Mouse (Mus musculus) left cerebral cortex, postnatal 10 days (tissue): ENCODE measurements around the gene Olfr1513. TPM values are rescaled to one million over a fixed set of nuclear protein-coding genes. Genes with fewer than 3 reads are reported as not detected.
"Not testable (repeated sequence)": the region's sequence is repeated elsewhere in the genome, so short reads cannot be mapped to it uniquely, and the experiment has no call there.

Experiments
- DNase-seq, 2 experiments: peaks; one replicate each; pipeline ENCODE4 v3.0.0; 2021 to 2022; ENCODE audit warnings: low spot score in 2 of 2, mixed read lengths in 1 of 2; ENCODE audit errors: extremely low spot score in 1 of 2
- intact Hi-C: fragments of 180-260 bp; cut with DNase I; formaldehyde crosslinking; loops from one replicate; pipeline ENCODE4 v1.15.1; 2025
- total RNA-seq, 2 experiments: library from RNA; stranded (reverse); gene quantifications; 2 replicates each; pipeline ENCODE4 v1.2.3; 2021

The Olfr1513 gene
- total RNA-seq, result not detected

DNA sequence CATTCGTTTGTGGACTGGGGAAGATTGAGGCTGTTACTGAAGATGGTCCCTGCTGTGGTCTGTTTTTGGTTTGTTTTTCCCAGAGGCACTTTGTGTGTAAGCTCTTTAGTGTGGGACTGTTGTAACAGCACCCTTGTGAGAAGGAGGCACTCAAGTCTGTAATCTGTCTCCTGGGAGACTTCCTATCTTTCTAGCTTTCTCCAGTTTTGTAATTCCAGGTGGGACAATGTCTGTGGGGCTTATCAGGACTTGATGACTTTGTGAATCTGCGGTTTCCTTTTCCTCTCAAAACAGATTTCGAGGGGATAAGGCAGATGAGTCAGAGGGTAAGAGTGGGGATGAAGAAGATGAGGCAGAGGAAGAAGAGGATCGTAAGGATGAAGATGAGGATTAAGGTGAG, at the start of gene Olfr1513:
Gene Olfr1513, minus strand, starts transcription at position 101 of the 400 bp plus-strand sequence.
- intact Hi-C loops, result loop anchor here (10.0 kb wide), 1 partner anchor 58 kb away; the partner anchor contains the start of gene Olfr1510

DNA sequence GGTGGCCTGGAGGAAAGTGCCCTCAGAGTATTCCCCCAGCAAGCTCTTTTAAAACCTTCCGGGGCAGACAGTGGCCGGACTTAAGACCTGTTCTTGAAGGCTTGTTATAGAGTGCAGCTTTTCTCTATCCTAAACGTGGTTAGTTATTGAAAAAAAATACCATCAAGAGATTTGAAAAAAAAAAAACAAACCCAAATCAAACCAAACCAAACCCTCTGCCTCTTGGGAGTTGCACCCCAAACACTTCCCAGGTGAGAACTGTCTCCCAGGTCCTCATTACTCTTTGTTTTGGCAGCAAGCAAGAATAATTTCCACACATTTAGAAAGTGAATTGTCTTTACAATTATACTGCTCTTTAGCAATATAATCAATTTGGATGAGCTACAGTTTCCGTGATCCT, 41.1 kb upstream of the Olfr1513 start, which contains the start of gene Olfr1511:
Gene Olfr1511, minus strand, starts transcription at position 101 of the 400 bp plus-strand sequence.
- DNase-seq, result no peak
- intact Hi-C loops, result no loop called here

More for the DNA sequence above, at the start of gene Olfr1513:
- DNase-seq, result no peak

GRCm38 (mm10) chr14:52390084-52390848, 34.1 kb upstream of the Olfr1513 start:
- intact Hi-C loops, DNase-seq: not testable (repeated sequence)

GRCm38 (mm10) chr14:52379068-52379467, 22.9 kb upstream of the Olfr1513 start, which contains the start of gene Olfr1512:
Olfr1512 (minus strand) TSS chr14:52379168.
- intact Hi-C loops, result loop anchor here (2.0 kb wide), 1 partner anchor 24 kb away; no protein-coding TSS in a partner anchor
- DNase-seq, result no peak

DNA sequence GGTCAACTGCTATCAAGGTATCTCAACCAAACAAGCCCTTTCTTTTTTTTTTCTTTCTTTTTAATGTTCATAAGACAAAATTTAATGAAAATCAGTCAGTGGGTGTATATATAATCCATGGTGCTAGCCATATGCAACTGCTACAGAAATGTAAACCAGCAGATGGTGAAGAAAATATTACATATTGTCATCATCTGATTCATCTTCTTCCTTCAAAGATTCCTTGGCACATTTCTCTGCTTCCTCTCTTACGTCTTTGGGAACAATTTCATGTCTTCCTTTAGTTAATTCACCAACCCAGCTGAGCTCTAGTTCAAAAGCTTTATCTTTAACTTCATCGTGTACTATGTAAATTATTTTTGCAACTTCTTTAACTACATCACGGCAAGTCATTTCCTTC, 12.5 kb upstream of the Olfr1513 start:
- DNase-seq, result no peak
- intact Hi-C loops, result no loop called here

GRCm38 (mm10) chr14:52339512-52339852, 16.7 kb downstream of the Olfr1513 start:
- no peak for DNase-seq
- intact Hi-C loops, result loop anchor here (2.0 kb wide), 2 partner anchors 35 to 45 kb away; partner anchors contain the start of gene Mettl3

GRCm38 (mm10) chr14:52338751-52339511, 17.3 kb downstream of the Olfr1513 start:
- intact Hi-C loops, result loop anchor here (2.0 kb wide), 2 partner anchors 34 to 44 kb away; partner anchors contain the start of gene Mettl3

DNA sequence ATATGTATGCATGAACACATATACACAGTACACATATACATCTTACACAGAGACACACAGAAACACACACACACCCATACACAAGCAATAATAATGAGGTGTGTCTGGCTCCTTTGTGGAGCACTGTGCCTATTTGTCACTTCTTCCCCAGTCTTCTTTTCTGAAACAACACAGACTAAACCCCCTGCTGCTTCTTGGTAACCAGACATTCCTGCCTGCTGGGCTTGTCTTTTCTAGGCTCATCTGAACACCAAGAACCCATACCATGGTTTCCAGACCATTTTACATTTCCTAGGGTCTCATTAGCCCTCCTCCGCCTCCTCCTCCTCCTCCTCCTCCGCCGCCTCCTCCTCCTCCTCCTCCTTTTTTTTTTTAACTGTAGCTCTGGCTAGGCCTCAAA, 24.0 kb downstream of the Olfr1513 start:
- intact Hi-C loops, result no loop called here

More at GRCm38 (mm10) chr14:52338751-52339511, 17.3 kb downstream of the Olfr1513 start:
- peak; percentile 51 to 85 for DNase-seq

GRCm38 (mm10) chr14:52331069-52331750, 25.0 kb downstream of the Olfr1513 start:
- intact Hi-C loops, result no loop called here

More for the DNA sequence above, 24.0 kb downstream of the Olfr1513 start:
- DNase-seq, result no peak

GRCm38 (mm10) chr14:52327910-52328812, 28.0 kb downstream of the Olfr1513 start, which contains the start of gene Sall2:
Sall2 (minus strand) TSS chr14:52328762.
- no peak for DNase-seq

More at GRCm38 (mm10) chr14:52331069-52331750, 25.0 kb downstream of the Olfr1513 start:
- no peak for DNase-seq

GRCm38 (mm10) chr14:52327375-52327901, 28.8 kb downstream of the Olfr1513 start:
- intact Hi-C loops, result no loop called here
- DNase-seq, result no peak

More at GRCm38 (mm10) chr14:52327910-52328812, 28.0 kb downstream of the Olfr1513 start, which contains the start of gene Sall2:
- intact Hi-C loops, result no loop called here

DNA sequence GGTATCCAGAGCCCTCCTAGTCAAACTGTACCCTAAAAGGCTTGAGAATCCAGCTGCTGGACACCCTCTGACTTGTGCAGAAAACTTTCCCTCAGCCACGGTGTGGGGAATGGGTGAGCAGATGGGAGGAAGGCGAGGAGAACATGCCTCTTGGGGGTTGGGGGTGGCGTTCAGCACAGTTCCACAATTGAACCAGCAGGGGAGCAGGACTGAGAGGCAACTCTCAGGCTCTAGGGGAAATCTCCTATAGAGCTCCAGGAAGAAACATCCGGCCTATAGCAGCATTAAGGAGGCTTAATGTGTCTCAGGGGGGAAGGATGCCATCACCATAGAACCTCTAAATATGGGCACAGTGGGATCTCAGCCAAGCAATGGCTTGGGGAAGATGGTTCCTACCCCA, 30.3 kb downstream of the Olfr1513 start:
- intact Hi-C loops, result no loop called here
- no peak for DNase-seq

GRCm38 (mm10) chr14:52319361-52319760, 36.8 kb downstream of the Olfr1513 start:
- DNase-seq, result peak in 1 of 2 experiments; percentile 20
- intact Hi-C loops, result no loop called here

DNA sequence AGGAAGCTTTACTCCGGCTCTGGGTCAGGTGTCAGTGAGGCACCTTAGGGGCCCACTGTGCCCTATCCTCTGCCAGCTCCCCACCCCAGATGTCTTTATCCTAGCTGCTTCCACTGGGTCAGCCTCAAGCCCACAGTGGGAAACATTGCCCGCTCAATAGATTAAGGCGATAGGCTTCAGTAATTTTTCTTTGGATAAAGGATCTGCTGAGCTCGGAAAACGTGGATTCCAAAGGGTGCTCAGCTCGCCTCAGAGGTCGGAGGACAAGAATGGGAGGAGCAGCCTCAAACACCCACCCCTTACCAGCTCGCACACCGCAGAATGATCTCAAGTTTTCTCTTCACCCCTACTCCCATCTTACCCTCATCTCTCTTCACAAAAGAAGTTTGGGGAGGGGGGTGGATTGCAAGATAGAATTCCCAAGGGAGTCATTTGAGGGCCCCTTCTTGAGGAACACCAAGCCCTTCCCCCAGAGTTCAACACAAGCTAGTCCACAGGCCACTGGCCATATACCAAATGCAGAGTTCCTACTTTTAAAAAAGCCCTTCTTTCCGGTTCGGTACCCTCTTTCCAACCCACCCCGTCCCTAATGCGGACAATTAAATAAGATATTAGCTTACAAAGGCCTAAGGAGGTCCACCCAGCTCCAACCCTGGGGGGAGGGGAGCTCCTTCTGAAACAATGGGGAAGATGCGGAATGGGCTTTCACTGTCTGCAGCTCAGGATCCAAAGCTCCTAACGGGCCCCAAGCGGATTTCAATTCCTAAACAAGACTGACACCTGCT, 39.6 kb downstream of the Olfr1513 start:
- intact Hi-C loops, result no loop called here
- DNase-seq, result no peak

DNA sequence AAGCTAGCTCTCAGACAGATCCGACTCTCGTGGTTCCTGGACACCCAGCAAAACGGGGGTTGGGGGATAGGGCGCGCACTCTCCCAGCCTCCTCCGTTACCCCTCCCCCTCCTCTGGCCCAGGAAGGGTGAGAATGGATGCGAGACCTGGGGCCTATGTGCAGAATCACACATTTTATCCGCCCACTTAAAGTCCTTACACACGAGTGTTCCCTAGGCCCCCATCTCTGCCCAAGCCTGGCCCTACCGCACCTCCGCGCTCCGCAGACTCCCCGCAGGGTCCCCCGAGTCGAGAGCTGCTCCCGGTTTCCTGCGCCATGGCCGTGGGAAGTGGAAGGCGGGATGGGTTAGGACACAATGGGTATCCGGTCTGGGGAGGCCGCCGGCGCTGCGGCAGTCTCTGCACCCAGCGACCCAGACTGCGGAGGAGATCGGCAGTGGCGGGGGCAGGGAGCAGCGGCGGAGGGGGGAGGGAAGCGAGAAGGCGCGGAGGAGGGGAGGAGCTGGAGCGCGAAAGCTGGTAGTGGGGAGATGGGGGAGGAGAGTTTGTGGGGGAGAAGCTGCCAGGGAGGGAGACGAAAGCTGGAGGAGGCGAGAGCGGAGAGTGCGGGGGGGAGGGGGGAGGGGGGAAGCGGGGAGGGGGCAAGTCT, 40.3 kb downstream of the Olfr1513 start:
- peak; percentile 67 to 88 for DNase-seq
- intact Hi-C loops, result no loop called here

DNA sequence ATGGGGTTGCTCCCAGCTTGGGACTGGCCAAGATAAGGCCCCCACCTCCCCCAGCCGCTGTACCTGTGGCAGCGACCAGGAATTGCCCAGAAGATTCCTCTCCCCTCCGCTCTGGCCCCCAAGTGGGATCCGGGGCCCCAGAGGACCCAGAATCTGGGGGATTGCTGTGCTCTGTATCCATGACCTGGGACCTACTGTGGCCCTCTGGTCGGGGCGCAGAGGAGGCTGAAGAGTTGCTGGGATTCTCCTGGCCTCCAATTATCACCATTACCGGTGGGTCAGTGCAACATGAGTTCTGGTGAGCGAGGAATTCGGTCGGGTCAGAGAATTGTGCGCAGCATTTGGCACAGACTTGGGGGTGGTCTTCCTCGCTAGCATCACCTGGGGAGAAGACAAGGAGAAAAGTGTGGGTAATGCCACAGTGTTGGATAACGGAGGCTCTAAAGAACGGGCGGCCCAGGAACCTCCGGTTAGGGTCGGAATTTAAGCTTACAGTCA, 40.9 kb downstream of the Olfr1513 start:
- intact Hi-C loops, result no loop called here
- no peak for DNase-seq
